Mouse (Mus musculus): ENCODE data around the gene R3hdml. TPM values are rescaled to one million over a fixed set of nuclear protein-coding genes. Genes with fewer than 3 reads are reported as not detected.

R3hdml gene
- total RNA-seq, 2 experiments from 2014 or later: not detected

DNA sequence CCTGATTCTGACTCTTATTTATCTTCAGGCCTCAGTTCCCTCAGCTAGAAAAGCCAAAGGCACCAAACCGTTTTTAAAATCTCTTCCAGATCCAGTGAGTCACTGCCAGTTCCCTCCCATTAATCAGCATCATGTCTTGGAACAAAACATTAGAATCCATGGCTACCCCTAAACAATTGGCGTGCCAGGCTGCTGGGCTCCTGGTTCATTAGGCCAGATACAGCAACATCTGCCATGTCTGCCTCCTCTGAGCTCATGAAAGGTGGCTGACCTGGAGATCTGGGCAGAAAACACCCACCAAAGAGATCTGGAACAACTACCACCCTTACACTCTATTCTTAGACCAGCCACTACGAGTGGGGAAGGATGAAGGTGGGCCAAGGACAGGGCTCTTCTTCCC is 21.0 kb upstream of the R3hdml start:
- no peak for ATAC-seq (replicated peaks; ENCODE audit: low FRiP score, poor library complexity, severe bottlenecking)

DNA sequence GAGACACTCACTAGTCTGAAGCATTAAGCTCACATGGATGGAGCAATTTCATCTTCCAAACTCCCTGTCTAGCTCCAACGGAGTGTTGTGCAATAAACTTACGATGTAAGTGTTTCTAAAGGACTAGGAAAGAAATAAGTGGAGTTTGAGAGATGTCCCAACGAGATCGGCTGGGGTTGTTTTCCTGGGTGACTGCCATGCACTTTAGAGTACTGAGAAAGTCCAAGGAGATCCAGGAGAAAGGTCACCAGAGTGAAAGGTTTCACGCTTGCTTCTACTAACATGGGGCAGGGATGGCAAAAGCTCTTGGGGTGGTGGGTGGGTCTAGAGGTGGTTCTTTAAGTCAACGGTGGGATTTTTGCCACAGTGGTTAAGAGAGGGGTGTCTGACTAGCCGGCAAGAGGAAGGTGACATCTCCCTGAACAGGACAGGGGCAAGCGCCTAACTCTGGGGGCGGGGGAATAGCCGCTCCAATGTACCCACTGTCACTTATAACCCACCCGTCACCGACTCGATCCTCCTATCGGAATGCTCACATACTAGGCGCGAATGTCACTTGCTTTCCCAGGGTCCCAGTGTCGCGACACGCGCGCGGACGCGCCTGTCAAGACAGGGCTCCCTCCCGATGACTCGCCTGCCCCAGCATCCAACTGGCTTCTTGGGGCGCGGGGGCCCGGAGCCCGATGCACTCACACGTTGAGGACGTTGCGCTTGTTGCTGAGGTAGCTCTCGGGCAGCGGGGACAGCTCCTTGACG is 20.2 kb upstream of the R3hdml start:
- peak; percentile 61 for ATAC-seq (replicated peaks; ENCODE audit: low FRiP score, poor library complexity, severe bottlenecking)

DNA sequence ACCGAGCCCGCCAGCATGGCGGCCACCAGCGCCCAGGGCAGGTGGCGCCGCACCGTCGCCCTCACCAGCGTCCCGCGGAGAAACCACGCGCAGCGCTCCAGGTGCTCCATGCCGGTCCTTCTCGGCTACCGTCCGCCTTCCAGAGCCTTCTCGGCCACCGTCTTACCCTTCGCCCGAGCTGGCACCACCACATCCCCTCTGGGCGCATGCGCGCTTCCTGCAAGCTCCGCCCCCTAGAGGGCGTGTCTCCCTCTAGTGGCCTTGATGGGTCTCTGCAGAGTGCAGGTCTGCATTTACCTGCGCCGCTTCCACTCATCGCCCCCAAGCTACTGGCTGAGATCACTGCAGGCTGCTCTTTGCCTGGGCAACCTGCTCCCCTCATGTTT is 19.7 kb upstream of the R3hdml start, which contains the start of gene Fitm2:
TSS of gene Fitm2 (minus strand) at position 164 of the 386 bp plus-strand sequence.
- peak; percentile 98 for ATAC-seq (replicated peaks; ENCODE audit: low FRiP score, poor library complexity, severe bottlenecking)

DNA sequence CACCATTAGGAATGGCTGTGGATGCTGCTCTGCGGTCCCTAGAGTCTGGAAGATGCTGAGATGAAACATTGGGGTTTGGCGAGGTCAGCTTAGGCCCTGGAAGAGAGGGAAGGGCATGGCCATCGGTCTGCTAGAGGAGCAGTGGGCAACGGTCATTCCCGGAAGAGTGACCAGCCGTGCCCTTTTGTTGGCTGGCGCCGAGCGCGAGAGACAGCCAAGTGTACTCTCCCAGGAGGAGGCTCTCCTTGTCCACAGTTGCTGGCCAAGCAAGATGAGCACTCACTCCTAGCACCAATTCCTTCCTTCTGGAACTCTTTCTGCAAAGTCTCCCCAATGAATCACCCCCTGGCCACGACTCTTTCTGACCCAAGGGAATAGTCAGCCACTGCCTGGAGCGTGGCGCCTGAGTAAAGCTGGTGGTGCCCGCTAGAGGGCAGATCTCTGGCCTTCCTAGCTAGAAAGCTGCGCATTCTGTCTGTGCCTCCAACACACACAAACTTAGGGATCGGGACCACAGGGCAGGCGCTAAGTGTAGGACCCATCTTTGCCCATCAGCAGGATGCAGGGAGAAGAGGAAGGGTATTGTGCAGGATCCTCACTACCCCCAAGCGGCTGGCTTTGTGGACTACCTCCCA is 11.8 kb upstream of the R3hdml start:
- ATAC-seq (replicated peaks; ENCODE audit: low FRiP score, poor library complexity, severe bottlenecking): no peak

DNA sequence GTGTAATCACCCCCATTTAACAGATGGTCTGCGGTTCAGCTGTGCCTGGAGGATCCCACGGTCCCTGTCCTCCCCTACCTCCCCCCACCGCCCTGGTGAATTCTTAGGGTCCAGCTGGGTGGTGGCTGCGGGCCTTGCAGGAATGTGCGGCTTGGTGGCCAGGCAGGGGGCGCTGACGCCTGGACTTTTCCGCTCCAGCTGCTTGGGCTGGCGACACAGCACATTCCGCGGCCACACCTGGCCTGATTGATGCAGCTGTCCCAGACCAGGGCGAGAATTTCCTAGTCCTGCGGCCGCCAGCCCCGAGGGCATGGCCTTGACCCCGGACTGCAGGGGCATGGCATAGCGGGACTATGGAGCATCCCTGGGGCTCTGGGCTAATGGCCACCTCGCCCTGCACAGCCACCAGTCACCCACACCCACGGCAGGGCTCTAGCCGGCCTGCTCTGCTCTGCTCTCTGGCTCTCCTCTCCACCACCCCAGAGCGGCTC is 10.5 kb upstream of the R3hdml start:
- ATAC-seq (replicated peaks; ENCODE audit: low FRiP score, poor library complexity, severe bottlenecking): 0 out of 2 replicates have a peak, but pooled peaks have one; percentile 42

DNA sequence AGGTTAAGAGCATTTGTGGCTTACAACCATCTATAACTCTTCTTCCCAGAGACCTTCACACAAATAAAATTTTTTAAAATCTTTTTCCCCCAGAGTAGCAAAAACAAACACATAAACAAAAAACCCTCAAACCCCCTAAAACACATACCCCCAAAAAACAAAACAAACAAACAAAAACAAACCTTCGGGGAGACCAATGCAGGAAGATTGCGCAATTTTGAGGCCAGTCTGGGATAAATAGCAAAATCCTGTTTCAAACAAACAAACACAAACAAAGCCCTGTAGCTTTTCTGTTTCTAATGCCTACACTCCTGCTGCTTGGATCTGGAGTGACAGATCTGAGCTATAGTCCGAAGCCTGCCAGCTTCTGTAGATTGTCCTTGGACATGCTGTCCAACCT is 4.8 kb upstream of the R3hdml start:
- ATAC-seq (replicated peaks; ENCODE audit: low FRiP score, poor library complexity, severe bottlenecking): no peak

DNA sequence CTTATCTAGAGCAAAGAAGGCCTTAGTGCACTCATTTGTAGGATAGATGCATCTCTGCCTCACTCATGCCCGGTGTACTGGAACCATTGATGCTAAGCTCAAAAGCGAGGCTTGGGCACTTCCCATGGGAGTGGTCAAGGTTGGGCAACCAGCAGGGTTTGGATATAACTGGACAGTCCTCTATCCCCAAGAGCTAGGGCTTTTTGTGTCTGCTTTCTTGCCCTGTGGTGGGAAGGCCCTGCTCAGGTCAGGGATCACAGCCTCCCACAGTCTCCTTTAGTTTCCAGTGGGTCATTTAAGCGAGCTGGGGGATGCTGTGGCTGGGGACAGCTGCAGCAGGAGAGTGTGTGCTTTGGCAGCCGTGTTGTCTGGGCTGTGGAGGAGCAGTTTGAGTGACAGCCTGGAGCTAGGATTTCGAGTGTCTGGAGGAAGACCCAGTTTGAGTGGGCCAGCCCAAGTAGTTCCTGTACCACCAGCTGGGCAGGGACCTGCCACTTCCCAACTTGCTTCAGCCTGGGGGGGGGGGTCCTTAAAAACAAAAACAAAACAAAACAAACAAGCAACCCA is 2.3 kb upstream of the R3hdml start:
- ATAC-seq (replicated peaks; ENCODE audit: low FRiP score, poor library complexity, severe bottlenecking): no peak

DNA sequence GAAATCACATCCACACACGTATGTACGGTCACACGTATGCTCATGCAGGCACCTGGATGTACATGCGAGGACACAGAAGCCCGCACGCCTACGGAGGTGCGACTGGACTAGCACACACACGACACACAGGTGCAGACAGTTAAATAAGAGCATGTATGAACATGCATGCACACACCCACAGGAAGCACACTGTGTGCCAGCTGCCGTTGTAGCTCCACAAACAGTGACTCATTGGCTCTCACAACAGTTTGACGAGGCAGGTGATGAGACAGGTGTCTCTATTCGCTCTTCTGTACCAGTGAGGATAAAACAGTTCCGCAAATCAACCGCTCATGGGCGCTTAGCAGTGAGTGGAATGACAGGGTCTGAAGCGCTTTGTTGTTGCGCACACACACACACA is 1.5 kb upstream of the R3hdml start:
- no peak for ATAC-seq (replicated peaks; ENCODE audit: low FRiP score, poor library complexity, severe bottlenecking)

DNA sequence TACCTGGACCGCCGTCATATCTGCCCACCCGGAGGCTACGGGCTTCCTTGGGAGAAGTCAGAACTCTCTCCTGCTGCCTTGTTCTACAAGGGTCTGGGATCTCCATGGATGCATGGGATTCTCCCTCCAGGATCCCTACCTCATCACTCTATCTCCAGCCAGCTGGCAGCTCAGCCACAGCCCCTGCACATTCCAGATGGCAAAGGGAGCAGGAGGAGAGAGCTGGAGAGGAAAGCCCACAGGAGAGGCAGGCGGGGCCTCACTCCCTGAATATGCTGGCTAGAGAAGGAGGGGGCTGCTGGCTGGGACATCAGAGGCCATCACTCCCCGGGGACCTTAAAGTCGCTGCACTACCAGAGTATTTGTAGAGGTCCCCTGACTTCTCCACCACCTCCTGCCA is 767 bp upstream of the R3hdml start:
- no peak for ATAC-seq (replicated peaks; ENCODE audit: low FRiP score, poor library complexity, severe bottlenecking)

DNA sequence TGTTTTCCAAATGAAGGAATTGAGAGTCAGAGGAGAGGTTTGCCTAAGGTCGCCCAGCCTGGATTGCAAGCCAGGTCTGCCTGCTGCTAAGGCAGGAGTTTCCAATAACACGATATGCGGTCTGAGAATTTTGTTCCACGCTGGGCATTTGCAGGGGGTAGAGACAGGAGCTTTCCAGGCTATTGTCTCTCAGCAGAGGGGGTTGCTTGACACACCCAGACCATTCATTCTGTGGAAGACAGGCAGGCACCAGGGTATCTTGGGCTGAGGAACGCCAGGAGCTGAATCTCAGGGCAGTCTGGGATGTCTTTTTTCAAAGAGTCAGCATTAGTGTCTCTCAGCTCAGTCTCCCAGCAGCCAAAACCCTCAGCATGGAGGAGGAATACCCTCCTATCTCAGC is 913 bp downstream of the R3hdml start:
- ATAC-seq (replicated peaks; ENCODE audit: low FRiP score, poor library complexity, severe bottlenecking): no peak

DNA sequence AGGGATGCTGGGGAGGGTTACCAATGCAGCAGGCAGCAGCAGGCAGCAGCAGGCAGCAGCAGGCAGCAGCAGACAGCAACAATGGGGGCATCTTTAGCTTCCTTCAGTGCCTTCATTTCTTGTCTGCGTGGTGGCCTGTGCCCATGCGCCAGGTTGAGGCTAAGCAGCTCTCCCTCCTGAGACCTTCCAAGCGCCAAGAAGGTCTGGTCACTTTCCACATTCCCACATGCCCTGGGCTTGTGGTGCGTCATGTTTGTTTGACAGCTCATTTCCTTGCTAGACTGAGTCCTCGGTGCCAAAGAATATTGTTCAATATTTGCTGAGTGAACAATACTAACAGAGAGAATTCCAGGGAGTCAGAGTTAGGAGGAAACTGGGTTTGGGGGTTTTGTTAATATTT is 1.9 kb downstream of the R3hdml start:
- no peak for ATAC-seq (replicated peaks; ENCODE audit: low FRiP score, poor library complexity, severe bottlenecking)

DNA sequence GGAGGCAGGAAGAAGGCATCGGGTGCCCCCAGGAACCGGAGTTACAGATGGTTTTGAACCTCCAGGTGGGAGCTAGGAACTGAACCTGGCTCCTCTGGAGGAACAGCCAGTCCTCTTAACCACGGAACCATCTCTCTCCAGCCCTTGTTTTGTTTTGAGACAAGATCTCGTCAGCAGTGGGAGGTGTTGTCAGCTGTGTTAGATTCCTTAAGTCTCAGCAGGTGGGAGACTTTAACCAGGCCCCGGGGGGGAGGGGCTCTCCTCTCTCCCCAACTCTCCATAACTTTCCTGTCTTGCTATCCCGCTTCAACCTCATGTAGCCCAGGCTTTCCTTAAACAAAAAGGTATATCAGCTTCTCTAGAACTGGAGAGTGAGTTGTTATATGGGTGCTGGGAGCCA is 2.3 kb downstream of the R3hdml start:
- no peak for ATAC-seq (replicated peaks; ENCODE audit: low FRiP score, poor library complexity, severe bottlenecking)

DNA sequence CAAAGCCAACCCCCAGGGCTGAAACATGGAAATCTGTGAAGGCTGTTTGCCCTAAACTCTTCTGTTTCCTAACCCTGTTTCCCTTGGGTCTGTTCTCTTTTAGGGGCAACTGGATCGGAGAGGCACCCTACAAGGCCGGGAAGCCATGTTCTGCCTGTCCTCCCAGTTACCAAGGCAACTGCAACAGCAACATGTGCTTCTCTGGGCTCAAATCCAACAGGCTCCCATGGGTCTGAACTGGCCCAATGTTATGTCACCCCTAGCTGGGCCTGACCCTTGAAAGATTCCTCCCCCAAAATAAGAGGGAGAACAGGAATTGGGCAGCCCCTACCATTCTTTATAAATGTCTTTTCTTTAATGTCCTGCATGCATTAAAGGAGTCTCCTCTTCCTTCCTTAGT is 10.1 kb downstream of the R3hdml start:
- ATAC-seq (replicated peaks; ENCODE audit: low FRiP score, poor library complexity, severe bottlenecking): no peak

DNA sequence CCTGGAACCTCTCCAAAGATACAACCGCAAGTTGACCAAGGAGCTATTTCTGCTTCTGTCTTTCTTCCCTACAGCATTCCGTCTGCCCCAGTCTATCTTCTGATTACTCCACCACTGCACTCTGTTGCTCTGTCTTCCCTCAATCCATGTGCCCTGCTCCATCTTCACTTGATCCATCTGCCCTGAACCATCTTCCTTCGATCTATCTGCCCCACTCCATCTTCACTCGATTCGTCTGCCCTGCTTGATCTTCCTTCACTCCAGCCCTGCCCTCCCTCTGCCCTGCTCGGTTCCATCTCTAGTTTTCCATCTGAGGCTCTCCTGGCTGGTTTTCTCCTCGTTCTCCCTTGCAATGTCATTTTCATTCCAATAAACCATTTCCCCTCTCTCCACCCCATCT is 11.1 kb downstream of the R3hdml start:
- no peak for ATAC-seq (replicated peaks; ENCODE audit: low FRiP score, poor library complexity, severe bottlenecking)

DNA sequence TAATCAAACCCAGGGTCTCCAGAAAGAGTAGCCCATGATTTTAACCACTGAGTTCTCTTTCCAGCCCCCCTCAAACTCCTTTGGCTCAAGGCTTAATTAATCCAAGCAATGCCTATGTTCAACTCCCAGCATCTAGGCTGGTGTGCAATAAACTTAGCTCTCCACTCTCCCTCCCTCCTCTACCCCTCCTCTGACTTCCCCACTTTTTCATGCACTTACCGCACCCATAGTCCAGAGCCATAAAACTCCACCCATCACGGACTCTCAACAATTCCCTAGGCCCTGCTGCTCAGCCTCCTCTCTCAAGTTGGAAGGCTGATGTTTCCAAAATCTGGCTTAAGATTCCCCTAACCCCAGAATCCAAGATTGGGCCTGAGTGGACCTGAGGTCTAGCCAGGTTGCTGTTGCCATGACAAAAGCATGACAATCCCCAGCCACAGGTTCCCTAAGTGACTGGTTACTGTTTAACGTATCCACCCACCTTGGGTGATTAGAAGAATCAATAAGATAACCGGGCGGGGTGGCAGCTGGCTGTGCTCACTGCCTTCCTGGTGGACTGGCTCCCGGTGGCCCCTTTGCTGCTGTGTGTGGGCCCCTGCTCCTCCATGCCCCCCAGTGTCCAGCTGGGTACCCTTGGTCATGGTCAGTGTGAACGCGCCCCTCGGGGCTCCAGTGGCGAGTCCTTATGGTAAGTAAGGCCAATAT is 14.3 kb downstream of the R3hdml start, which contains the start of gene Hnf4a:
TSS of gene Hnf4a (plus strand) at position 509 of the 705 bp plus-strand sequence.
- no peak for ATAC-seq (replicated peaks; ENCODE audit: low FRiP score, poor library complexity, severe bottlenecking)

DNA sequence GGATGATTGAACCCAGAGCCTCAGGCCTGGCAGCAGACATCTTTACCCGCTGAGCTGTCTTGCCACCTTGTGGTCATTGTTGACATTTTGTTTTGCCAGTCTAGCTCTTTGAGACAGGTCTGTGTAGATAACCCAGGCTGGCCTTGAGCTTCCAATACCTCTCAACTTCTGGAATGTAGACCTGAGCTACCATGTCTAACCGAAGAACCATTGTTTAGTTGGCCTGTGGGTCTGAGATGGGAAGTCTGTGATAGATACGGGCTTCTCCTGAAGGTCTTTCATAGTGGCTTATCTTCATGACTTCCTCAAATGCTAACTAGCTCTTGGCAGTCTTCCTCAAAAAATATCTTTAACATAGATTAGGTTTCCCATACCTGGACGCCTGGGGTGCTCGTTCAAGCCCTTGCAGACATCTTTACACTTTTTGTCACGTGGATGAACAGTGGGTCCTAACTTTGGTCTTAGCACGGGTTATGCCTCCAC is 33.7 kb downstream of the R3hdml start:
- no peak for ATAC-seq (replicated peaks; ENCODE audit: low FRiP score, poor library complexity, severe bottlenecking)

DNA sequence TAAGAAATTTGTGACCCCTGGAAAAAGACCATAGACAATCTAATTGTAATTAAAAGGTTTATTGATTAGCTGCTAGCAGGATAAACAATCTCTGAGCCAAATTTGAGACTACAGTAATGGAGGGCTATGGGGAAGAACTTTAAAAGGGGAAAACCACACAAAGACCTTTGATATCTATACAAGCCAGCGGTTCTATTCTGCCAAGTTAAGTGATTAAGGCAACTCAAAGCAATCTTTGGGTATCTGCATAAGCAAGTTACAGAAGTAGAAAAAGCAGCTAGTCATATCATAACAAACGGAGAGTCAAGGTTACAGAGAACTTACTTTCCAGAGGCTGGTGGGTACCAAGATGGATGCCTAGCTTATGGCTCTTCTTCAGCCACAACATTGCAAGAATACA is 35.4 kb downstream of the R3hdml start:
- no peak for ATAC-seq (replicated peaks; ENCODE audit: low FRiP score, poor library complexity, severe bottlenecking)

DNA sequence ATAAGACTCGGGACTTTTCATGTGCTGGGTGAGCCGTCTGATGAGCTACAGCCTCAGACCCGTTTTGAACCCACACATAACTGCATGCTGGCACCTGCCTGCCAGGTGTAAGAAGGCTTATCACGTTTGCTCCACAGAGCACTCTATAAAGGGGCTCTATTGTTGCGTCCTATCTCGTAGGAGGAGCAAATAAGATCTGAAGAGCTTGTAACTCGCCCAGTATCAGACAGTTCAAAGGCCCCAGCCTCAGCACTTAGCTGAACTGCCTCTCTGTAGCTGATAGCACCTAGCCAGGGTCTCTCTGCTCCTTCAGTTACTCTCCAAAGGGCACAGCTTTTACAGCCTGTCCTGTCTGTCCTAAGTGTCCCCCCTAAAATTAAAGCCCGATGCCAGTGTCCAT is 38.3 kb downstream of the R3hdml start:
- ATAC-seq (replicated peaks; ENCODE audit: low FRiP score, poor library complexity, severe bottlenecking): no peak

DNA sequence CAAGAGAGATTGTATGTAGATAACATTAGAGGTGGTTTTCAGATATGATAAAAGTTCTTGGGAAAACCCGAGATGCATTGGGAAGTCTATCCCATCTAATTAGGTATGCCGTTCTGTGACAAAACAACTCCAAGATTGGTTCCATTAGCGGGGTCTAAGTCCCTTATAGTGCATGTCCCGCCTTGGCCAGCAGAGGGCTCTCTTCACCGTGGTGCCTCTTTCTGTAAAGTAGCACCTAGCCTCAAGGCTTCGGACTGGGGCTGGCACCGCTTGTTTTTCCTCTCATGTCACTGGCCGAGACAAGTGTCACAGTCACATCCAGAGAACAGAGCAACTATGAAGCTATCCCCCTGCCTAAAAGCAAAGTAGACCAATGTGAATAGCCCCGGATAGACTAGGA is 39.8 kb downstream of the R3hdml start:
- peak; percentile 69 for ATAC-seq (replicated peaks; ENCODE audit: low FRiP score, poor library complexity, severe bottlenecking)

DNA sequence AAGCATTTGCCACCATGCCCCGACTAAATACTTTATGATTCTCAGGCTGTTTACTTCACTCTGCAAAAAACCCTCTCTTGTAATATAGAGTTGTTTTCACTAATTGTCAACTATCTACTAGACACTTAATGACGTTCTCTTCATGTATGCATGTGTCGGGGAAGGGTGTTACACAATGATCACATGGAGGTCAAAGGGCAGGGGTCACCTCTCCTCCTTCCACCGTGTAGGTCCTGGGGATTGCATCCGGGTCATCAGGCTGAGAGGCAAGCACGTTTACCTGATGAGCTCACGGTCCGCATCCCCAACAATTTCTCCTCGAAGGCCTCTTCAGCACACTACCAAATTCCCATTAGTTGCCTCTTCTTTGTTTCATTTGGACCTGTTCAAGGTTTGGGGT is 41.1 kb downstream of the R3hdml start:
- ATAC-seq (replicated peaks; ENCODE audit: low FRiP score, poor library complexity, severe bottlenecking): no peak
